Mouse (Mus musculus) ZHBTc4 (cell line): ENCODE measurements around the gene Cdkl2.

ENCODE experiments used
- DNase-seq: peaks from one replicate; pipeline ENCODE4 v3.0.0-alpha.2; 2011; ENCODE audit warnings: low read depth, low spot score

Gene Cdkl2

DNA sequence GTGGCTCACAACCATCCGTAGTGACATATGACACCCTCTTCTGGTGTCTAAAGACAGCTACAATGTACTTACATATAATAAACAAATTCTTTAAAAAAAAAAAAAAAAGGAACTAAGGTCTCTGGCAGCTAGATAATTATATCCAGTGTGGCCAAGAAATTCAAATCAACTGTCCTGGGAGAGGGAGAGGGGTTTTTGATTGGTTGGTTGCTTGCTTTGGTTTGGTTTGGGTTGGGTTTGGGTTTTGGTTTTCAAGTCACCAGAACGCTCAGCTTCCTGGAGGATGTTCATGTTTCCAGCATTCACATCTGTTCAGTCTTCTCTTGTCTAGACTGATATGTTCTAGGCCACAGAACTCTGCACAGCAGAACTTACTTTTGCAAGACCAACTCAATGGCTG is 50.6 kb downstream of the Cdkl2 start:
- DNase-seq = no peak

DNA sequence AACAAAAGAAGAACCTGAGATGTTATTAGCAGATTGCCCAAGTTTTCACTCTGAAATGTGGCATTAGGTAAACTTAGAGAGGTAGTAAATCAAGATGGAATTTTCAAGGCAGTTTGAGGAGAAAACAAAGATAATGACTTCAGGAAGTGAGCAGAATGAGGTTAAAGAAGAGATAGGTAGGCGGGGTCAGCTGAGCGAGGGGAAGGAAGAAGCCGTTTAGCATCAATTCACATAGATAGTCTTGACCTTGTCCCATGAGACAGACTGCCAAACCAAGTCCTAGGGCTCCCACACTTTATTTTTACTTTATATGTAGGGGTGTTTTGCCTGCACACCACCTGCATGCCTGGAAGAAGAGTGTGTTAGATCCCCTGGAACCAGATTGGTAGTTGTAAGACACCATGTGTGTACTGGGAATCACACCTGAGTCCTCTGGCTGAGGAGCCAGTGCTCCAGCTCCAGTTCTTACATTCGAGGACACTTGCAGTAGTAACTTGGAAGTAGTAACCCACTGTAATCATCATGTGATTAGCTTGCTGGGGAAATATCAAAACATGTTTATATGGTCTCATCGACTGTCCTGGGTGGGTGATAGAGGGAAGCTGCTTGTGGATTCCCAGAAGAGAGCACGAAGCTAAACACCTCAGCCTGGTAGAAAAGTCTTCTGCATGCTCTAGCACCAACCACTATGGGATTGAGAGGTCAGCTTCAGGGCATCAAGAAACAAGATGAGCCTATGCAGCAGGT is 52.3 kb downstream of the Cdkl2 start:
- peak; percentile 40 for DNase-seq

DNA sequence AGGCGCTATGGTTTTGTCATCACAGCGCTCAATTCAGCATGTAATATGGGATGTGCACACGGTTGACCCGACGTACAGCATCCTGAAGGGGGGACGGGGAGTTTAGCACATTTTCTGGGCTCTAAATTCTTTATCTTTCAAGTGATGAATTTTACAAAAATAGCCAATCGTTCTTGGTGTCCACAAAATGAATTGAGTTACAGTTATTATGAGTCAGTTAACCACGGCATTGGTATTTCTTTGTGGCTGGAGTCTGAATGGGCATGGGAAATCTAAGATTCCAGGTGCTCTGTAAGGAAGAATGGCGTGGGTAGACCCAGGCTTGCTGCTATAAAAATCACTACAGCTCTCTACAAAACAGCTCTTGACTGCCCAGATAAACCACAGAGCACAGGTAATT is 54.4 kb downstream of the Cdkl2 start:
- no peak for DNase-seq

DNA sequence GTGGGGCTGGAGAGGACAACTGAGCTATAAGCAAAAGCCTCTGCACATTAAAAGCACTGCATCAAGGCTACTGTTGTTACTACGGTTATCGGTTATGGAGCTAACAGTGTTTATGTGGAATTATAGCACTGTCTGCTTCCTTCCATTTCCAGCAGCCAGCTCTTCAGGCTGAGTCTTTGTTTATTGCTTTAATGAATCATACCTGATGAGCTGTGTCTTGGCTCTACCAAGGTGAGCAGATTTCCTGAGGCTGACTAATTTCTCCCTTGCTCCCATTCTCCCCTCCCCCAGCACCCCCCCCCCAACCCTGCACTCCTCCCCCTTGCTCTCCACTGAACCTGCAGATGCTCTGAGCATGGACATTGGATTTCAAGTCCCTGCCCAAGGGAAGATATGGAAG is 55.9 kb downstream of the Cdkl2 start:
- DNase-seq = no peak

DNA sequence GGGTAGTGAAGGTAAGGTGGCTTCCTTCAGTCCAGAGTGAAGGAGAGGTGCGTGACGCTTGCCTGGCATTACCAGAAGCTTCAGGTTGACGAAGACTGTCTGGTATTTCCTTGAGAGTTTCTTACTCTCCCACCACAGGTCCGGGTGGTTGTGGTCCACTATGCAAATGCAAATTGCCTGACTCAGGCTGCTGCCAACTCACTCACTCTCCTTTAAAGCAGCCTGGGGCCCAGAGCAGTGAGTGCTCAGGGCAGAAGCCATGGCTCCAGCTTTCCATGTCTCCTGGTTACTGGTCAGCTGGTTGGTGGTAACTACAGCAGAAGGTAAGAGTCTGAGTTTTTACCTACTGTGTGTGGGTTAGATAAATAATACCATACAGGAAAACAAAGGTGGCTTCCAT is 56.4 kb downstream of the Cdkl2 start, which contains the start of gene Odaph:
Gene Odaph, plus strand, starts transcription at position 240 of the 400 bp plus-strand sequence.
- no peak for DNase-seq

DNA sequence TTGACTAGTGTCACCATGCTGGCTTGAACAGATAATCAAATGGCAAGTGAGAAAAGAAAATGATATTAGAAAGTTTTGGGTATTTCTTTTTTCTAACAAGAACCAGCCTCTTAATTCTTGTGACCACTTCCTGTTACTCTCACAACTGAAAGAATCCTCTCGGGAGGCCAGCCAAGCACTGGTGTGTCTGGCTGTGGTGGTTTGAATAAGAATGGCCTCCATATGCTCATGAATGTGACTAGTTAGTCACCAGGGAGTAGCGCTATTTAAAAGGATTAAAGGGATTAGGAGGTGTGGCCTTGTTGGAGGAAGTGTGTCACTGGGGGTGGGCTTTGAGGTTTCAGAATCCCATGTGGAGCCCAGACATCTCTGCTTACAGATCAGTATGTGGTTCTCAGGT is 58.0 kb downstream of the Cdkl2 start:
- DNase-seq = peak; percentile 61

DNA sequence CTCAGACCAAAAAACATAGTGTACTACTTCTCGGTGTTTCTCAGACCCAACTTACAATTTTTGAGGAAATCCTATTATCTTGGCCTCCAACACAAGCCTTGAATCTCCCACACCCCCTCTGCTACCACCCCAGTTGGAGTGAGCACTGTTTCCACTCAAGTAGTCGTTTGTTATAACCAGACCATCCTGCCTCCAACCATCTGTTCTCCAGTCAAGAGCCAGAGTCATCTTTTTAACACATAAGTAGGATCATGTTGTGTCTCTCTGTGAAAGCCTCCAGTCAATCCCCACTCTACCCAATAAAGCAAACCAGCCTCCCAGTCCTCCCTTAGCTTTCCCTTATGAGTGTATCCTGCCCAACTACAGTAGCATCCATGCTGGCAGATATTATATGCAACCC is 60.2 kb downstream of the Cdkl2 start:
- DNase-seq = no peak

DNA sequence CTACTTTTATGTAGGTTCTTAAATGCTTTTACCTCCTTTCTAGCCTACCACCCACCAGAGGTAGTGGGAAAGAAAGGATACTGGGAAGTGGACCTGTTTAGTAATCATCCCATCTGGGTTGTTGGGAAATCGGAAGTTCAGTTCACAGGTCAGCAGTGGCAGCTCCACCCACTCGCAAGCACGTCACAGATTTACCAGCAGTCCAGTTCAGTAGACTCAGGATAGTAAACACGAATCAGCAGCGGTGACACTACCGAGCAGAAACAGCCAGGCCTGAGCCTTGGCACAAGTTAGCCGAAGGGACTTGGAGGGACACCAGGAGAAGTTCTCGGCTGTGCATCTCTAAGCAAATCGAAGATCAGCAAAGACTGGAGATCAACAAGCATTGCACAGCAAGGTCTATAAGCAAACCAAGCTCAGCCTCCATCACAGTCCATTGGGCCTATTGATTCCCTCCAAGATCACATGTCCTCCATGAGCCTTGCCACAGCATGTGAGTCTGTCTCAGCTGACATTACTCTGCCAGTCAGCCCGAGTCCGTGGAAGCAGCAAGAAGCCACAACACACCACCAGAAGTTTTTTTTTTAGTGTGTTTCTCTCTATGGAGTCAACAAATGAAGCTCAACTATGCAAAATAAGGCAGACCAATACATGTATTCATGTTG is 62.4 kb downstream of the Cdkl2 start:
- DNase-seq = no peak

DNA sequence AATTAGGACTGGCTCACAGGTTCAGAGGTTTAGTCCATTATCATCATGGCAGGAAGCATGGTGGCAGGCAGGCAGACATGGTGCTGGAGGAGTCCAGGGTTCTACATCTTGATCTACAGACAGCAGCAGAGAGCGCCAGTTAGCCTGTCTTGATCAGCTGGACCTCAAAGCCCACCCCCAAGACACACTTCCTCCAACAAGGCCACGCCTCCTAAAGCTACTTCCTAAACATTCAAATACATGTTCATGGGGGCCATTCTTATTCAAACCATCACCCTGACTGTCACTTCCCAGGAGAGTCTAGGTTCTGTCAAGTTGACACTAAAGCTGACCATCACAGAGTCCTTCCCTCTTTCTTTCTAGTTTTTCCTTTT is 66.3 kb downstream of the Cdkl2 start:
- peak; percentile 44 for DNase-seq

DNA sequence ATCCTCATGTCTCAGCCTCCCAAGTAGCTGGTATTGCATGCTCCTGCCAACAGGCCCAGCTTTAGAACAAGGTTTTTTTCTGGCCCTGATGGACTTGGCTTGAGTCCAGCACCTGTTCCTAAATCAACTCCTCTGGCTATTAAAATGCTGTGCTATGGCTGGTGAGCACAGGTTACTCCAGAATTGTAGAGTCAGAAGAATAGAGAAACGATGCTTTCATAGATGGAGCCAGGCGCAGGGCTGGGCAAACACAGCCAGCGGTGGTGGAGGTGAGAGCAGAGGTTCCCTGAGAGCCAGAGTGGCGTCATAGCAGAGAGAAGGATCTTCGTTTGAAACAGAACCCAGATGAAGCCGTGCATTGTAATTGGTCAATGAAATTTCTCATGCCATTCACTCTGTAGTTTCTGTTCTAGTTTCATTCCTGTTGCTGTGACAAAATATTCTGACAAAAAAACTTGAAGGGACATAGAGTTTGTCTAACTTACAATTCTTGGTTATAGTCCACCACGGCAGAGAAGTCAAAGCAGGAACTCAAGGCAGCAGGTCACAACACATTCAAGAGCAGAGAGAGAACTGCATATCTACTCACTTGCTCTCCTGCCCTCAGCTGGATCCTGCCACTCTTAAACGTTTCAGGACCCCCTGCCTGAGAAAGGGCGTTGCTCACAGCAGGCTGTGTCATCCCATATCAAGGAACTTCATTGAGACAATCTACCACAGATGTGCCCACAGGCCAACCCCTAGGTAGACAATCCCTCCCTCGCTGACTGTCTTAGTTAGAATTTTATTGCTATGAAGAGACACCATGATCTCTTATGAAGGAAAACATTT is 66.9 kb downstream of the Cdkl2 start:
- DNase-seq = no peak

DNA sequence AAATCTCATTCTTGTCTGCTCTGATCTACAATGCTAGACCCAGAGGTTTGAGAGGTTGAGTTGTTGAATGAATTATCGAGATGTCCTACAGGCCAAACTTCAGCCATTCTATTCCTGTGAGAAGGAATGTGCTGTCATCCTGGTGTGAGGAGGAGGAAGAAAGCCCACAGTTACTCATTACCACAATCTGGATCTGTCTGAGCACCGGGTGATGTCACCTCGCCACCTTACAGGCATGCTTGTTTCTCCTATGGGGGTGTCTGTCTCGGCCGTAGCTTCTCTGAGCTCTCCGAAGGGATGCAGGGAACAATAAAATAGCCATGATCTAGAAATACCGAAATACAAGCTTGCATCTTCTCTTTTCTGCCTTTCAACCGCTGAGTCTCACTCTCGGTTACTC is 67.9 kb downstream of the Cdkl2 start:
- DNase-seq = no peak

DNA sequence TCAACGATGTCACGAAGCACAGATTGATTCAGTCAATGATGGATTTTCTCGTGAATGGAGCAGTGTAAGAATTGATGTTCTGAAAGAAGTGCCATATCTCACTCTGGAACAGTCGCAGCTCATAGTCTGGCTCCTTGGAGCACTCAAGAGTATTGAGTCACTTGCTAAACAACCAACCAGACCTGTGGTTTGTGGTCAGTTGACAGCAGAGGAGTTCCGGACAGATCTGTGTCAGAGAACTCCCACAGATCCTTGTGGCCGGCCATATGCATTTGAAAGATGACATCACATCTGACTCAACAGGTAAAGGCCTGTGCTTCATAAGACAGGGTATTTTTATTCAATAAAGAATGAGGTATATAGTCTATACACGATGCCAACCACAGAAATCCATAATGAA is 69.7 kb downstream of the Cdkl2 start:
- DNase-seq = no peak

DNA sequence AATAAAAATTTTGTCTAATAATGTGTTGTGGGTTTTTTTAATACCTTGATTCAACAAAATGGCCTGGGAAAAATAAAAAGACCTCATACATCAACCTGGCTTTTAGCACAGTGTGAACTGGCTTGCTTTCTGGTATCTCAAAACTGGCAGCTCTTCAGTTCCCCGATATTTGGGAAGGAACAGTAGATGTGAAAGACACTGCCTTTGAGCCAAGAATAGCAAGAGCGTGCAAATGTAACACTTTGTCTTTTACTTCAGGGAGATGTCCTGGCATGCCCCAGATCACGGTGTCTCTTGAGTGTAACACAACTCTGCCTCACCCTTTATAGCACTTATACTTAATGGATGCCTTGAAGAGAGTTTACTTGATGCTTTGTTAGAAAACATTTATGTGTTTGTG is 71.6 kb downstream of the Cdkl2 start:
- DNase-seq = no peak

DNA sequence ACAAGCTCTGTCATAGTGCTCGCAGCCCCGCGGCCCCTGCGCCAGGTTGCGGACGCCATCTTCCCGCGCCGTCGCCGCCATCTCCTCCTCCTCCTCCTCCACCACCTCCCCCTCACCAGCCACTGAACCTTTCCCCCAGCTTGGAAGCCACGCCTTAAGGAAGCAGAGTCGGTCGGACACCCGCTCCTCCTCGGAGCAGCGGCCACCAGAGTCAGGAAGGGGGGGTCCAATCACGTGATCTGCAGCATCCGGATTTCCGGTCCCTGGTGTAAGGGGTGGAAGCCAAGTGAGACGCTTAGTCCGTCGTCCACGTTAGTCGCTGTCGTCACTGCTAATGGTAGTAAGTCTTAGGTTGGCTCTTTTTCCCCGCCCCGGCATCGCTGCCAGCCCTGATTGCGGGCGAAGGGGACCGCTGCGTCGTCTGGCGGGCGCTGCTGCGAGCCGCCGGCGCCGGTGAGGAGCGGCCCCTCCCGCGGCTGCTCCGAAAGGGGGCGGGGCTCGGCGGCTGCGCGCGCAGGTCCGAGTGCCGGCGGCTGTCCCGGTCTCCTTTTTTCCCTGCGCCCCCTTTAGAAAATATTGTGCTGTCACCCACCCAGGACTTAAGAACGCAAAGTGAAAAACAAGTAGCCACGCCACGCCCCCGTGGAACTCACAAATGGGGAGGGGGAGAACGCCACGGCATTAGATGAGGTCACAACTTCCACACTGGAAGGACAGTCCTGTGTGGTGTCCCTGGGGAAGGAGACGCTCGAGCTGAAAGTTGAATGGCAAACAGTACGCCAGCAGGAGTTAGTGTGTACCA is 80.8 kb downstream of the Cdkl2 start, which contains the start of gene Rchy1:
Gene Rchy1, minus strand, starts transcription at position 430 of the 802 bp plus-strand sequence.
- DNase-seq = peak; percentile 98

DNA sequence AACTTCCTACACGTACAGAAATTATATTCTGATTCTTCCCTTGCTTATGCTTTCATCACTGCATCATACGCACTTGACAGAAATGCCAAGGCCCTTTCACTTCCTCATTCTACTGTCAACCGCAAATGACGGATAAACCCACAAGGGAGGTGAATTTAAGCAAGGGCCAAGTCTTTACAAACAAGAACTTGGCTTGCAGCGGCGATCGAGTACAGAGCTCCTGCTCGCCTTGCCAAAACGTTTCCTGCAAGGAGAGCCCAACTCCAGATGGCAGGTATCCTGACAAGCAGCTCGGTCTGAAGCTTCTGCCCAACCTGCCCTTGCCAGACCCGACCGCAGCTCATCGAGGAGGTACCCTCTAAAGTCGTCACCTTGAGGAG is 81.4 kb downstream of the Cdkl2 start:
- no peak for DNase-seq

DNA sequence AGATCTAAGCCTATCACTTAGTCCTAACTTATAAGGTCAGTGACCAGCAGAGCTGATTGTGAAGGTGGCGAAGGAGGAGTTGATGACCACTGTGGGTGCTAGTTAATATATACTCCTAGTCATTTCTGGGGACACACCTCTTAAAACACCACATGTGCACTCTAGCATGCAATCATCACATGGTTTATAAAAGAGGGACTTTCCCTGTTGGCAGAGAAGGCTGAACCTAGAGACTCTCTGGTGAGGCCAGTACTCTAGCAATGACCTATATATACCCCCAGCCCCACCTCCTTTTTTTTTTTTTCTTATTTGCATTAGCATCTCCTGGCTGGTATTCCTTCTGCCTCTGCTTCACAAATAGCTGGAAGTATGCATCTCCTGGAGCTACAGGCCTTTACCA is 82.3 kb downstream of the Cdkl2 start:
- DNase-seq = no peak

DNA sequence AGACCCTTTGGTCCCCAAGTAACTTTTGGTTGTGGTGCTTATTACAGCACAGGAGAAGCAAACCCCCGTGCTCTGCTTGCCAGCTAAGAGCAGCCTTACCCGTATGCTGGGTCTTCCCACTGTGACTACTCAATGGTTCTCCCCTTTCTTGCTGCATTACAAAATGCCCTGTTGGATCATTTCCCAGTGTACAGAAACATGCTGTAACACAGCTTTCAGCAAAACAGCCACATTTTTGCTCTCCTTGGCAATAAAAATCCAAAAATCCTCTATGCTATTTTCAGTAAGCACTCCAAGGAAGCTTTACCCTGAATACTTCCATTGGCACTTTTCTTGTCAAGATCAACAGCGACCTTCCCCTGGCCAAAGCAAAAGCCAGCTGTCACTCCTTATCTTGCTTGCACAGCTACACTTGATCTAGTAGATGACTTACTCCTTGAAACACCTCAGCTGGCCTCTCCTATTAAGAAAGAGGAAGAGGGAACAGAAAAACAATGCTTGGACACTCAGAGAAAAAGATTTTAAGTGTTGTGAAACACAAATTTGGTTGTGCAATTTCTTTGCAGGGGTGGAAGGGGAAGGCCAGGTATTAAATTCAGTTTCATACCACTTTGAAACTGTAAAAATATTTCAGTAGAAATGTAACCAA is 83.0 kb downstream of the Cdkl2 start:
- no peak for DNase-seq

DNA sequence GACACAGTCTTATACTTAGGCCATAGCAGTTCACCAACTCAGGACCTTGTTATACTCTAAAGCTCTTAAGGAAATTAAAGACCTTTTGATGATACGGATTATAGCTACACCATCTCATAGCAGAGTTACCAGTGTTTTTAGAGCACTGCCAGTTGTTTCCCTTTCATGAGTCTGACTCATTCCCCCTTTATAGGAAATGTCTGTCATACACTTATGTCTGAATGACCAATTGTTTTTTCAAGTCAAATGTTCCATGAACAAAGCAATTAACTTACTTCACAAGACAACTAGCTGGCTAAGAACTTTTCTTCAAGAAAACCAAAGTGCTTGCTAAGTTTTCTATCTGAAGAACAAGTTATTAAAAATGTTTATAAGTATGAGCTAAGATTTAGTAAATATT is 83.7 kb downstream of the Cdkl2 start:
- DNase-seq = no peak

DNA sequence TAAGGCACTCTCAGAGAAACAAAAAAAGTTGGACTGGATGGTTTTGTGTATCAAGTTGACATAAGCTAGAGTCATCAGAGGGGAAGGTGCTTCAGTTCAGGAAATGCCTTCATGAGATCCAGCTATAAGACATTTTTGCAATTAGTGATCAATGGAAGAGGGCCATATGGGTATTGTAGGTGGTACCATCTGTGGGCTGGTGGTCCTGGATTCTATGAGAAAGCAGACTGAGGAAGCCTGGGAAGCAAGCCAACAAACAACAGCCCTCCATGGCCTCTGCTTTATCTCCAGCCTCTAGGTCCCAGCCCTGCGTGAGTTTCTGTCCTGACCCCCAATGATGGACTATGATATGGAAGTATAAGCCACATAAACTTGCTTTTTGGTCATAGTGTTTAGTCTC is 84.6 kb downstream of the Cdkl2 start:
- DNase-seq = no peak

DNA sequence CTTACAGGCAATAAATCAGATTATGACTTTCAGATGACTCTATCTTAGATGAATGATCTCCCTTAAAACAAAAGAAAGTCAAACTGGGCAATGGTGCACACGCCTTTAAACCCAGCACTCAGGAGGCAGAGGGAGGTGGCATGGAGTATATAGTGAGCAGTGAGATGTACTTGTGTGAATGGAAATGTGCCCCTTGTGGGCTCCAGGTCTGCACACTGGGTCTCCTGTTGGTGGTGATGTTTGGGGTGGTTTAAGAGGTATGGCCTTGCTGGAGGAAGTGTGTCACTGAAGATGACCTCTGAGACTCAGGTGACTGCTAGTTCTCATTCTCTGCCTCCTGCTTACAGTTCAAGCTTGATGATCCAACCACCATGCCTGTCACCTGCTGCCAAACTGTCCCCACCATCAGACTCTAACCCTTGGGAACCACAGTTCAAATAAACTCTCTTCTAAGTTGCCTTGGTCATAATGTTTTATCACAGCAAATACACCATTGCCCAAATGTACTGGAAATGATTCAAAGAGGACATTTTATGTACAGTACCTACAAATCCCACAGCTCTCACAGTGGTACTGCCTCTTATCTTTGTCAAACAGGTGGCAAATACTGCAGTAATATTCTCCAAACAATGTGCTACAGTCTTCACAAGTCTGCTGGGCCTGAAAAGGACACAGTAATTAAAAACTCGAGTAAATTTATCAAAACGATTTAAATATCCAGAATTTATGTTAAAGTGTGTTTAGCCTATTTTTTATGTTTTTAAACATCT is 86.5 kb downstream of the Cdkl2 start:
- DNase-seq = no peak
